Mouse (Mus musculus) heart, adult 2 months (tissue): ENCODE measurements at regions not wholly inside any gene's neighbourhood (a gene's known extent, or its start where the extent isn't known, plus 50 kb on each side); places are given as distances from the start of the nearest gene placed in this dataset.

Source experiments
- CTCF ChIP-seq: fragments of 200-600 bp; IDR thresholded peaks from 2 replicates; pipeline ENCODE4 v1.8.1; 2022; ENCODE audit warnings: antibody characterized with exemption, mild to moderate bottlenecking, moderate library complexity
- POLR2A ChIP-seq: fragments of 200-500 bp; IDR thresholded peaks from 2 replicates; pipeline ENCODE4 v1.6.1; 2011; ENCODE audit warnings: mild to moderate bottlenecking, low read depth, low read length, control low read depth; ENCODE audit not compliant: insufficient read depth

DNA sequence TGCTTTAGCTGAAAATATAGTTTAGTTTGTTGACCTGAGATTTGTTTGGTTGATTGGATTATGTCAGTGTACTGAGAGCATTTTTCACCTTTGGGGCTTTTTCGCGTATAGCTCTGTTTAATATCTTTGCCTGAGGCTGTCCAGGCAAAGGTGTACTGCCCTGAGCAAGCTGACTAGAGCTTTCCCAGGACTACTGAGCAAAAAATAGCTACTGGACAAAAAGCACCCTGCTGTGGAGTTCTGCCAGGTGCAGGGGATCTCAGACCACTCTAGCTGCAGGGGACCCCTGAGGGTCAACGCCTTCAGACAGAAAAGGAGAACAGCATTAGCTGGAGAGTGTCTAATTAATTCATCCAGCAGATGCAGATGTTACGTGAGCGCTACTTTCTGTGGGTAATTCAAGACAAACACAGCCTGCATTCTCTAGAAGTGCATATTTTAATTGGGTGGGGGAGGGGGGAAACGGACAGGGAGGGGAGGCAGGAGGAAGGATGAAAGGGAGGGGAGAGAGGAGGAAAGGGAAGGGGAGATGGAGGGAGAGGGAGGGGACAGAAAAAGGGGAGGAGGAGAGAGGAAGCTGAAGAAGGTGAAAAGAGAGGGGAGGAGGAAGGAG, 61.7 kb downstream of the Thnsl1 start:
- TF ChIP-seq CTCF = no peak
- no peak for TF ChIP-seq POLR2A
